Mouse (Mus musculus) kidney, postnatal 0 days (tissue): ENCODE data around the gene Cct3. TPM values are rescaled to one million over a fixed set of nuclear protein-coding genes. Genes with fewer than 3 reads are reported as not detected.
"Not testable (repeated sequence)": the region's sequence is repeated elsewhere in the genome, so short reads cannot be mapped to it uniquely, and the experiment has no call there.

Source experiments
- ATAC-seq: fragments of 200-750 bp; cut with Nextera tagmentation; replicated peaks from 2 replicates; pipeline ENCODE4 v1.8.0; 2017; ENCODE audit warnings: low read depth, moderate number of reproducible peaks, moderate TSS enrichment, moderate library complexity; ENCODE audit not compliant: low FRiP score
- DNase-seq: peaks from one replicate; pipeline ENCODE4 v3.0.0-alpha.2; 2016; ENCODE audit warnings: low spot score
- H3K27ac ChIP-seq: fragments of 300-500 bp; sonication (generic); 2 replicates; pipeline ENCODE4 v1.5.1; 2014; ENCODE audit warnings: mild to moderate bottlenecking
- H3K27me3 ChIP-seq: fragments of 300-500 bp; sonication (generic); 2 replicates; pipeline ENCODE4 v1.6.1; 2014; ENCODE audit warnings: low read length, mixed read lengths; ENCODE audit not compliant: insufficient read depth
- H3K36me3 ChIP-seq: fragments of 300-500 bp; sonication (generic); 2 replicates; pipeline ENCODE4 v1.6.1; 2014; ENCODE audit warnings: low read length, mixed read lengths; ENCODE audit not compliant: insufficient read depth
- H3K4me1 ChIP-seq: fragments of 300-500 bp; sonication (generic); replicated peaks from 2 replicates; pipeline ENCODE4 v1.6.1; 2014; ENCODE audit warnings: antibody characterized with exemption, low read length, mixed read lengths; ENCODE audit not compliant: insufficient read depth
- H3K4me2 ChIP-seq: fragments of 300-500 bp; sonication (generic); 2 replicates; pipeline ENCODE4 v1.6.1; 2014; ENCODE audit warnings: mild to moderate bottlenecking, low read length, moderate library complexity, mixed read lengths
- H3K4me3 ChIP-seq: fragments of 300-500 bp; sonication (generic); replicated peaks from 2 replicates; pipeline ENCODE4 v1.5.1; 2014; ENCODE audit warnings: low read depth, low read length
- H3K9ac ChIP-seq: fragments of 300-500 bp; sonication (generic); 2 replicates; pipeline ENCODE4 v1.6.1; 2014; ENCODE audit warnings: low read depth, low read length
- H3K9me3 ChIP-seq: fragments of 300-500 bp; sonication (generic); replicated peaks from 2 replicates; pipeline ENCODE4 v1.6.1; 2016; ENCODE audit warnings: low read length, inconsistent platforms, mixed read lengths
- CTCF ChIP-seq: IDR thresholded peaks from 2 replicates; pipeline ENCODE4 v1.5.1; 2016; ENCODE audit warnings: antibody characterized with exemption, low read depth, mild to moderate bottlenecking, moderate library complexity
- WGBS: fragments of 180-500 bp; shearing (Covaris S2); extraction: QIAGEN DNeasy Blood & Tissue Kit; methylation state at CpG from one replicate; pipeline ENCODE4 v1.1.7; 2014; 5-methylcytosine and 5-hydroxymethylcytosine counted together
- polyA plus RNA-seq: library from polyadenylated mRNA; unstranded; fragments of >200 nt; fragmentation: Nextera tagmentation; extraction: Ambion mirVana; gene quantifications from 2 replicates; pipeline ENCODE4 v1.2.1, GENCODE M21; 2015

Cct3 gene
- polyA plus RNA-seq, 1 experiment from 2014 or later = 373 TPM

DNA sequence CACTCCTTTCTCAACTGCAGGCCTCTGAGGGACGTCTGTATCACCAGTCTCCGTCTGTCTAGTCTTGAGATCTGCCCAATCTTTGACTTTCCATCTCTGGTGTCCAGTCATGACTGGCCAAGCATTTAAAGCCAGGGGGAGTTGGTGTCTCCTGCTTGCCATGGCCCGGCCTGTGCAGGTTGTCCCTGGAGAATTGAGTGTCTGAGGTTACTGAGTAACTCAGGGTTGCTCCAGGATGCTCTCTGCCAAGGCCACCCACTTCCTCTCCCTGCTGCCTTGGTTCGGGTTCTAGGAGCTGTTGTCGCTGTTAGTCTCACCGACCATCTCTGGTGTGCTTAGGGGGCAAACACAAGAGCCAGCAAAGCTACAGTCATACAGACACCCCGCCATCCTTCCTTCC, 40.5 kb upstream of the Cct3 start:
- Histone ChIP-seq H3K4me3 (no peak overlapping the region), H3K9me3 (no peaks in the 10 kb centered on the region), H3K27ac (no peak overlapping the region), H3K4me2 (no peak overlapping the region), H3K36me3 (no peaks in the 10 kb centered on the region), H3K27me3 (peaks cover 4% of the 10 kb centered on the region; the same call in 1 of the 2 replicates), H3K9ac (no peak overlapping the region), H3K4me1 (peaks cover 17% of the 10 kb centered on the region)
- no peak for DNase-seq
- WGBS = 38% methylated on average over 7 of the region's 7 CpGs
- TF ChIP-seq CTCF = no peak
- peak; percentile 38; the same call in 1 of the 2 replicates for ATAC-seq

DNA sequence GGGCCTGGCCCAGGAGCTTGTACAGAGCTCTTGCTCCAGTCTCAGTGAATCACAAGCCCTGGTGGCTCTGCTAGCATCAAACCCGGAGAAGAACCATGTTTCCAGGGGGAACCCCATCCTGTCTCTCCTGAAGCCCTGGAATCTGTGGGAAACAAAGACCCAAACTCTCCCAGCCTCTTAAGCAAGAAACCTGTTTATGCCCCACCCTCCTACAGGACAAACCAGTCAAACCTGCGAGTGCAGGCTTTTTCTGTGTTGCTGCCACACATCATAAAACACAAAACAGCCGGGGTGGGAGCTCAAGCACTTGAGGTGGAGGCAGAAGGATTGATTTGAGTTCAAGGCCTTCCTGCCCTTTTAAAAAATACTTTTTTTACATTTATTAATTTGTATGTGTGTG, 34.6 kb upstream of the Cct3 start:
- H3K27me3 ChIP-seq = no peaks in the 10 kb centered on the region
- ATAC-seq = no peak
- DNase-seq = no peak
- no peak for TF ChIP-seq CTCF
- H3K4me1 ChIP-seq = no peaks in the 10 kb centered on the region
- 41% methylated on average over 3 of the region's 3 CpGs for WGBS
- no peak overlapping the region for H3K4me2 ChIP-seq
- H3K4me3 ChIP-seq = no peak overlapping the region
- H3K9ac ChIP-seq = no peak overlapping the region
- H3K36me3 ChIP-seq = no peaks in the 10 kb centered on the region
- peak overlapping the region; percentile 36; the same call in 1 of the 2 replicates for H3K27ac ChIP-seq
- no peaks in the 10 kb centered on the region for H3K9me3 ChIP-seq

DNA sequence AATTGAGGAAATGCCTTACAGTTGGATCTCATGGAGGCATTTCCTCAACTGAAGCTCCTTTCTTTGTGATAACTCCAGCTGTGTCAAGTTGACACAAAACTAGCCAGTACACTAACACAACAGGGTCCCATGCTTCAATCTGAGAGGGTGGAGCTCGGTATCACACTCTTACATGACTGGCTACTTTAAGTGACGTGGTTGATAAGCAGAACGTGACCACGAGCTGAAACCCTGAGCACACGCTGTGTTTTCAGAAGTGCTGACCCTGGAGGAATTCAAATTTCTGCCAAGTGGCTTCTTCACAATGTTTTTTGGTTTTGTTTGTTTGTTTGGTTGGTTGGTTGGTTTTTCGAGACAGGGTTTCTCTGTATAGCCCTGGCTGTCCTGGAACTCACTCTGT, 28.9 kb upstream of the Cct3 start:
- not testable (repeated sequence) for H3K9me3 ChIP-seq, H3K27ac ChIP-seq, ATAC-seq, H3K4me2 ChIP-seq, H3K4me1 ChIP-seq, H3K4me3 ChIP-seq, DNase-seq, H3K9ac ChIP-seq, H3K36me3 ChIP-seq, H3K27me3 ChIP-seq
- WGBS = 77% methylated on average over 6 of the region's 6 CpGs

- H3K9ac ChIP-seq = no peak overlapping the region
- H3K36me3 ChIP-seq = no peaks in the 10 kb centered on the region
- WGBS = 81% methylated on average over 5 of the region's 5 CpGs
- no peak overlapping the region for H3K4me3 ChIP-seq
- H3K9me3 ChIP-seq = no peaks in the 10 kb centered on the region
- DNase-seq (no peak), ATAC-seq (no peak)
- no peak for TF ChIP-seq CTCF
- no peaks in the 10 kb centered on the region for H3K4me1 ChIP-seq
- H3K4me2 ChIP-seq = no peak overlapping the region
- H3K27ac ChIP-seq = no peak overlapping the region
- H3K27me3 ChIP-seq = no peaks in the 10 kb centered on the region
These were observed 27.9 kb upstream of the Cct3 start for GRCm38 (mm10) chr3:88268991-88269390.

- H3K9ac ChIP-seq, H3K4me3 ChIP-seq, H3K27ac ChIP-seq, H3K27me3 ChIP-seq, H3K9me3 ChIP-seq, H3K4me2 ChIP-seq, DNase-seq, H3K36me3 ChIP-seq, H3K4me1 ChIP-seq, ATAC-seq: not testable (repeated sequence)
- WGBS = 94% methylated on average over 2 of the region's 2 CpGs
These were observed 25.6 kb upstream of the Cct3 start for GRCm38 (mm10) chr3:88271298-88271697.

- DNase-seq = no peak
- Histone ChIP-seq H3K4me2 (no peak overlapping the region), H3K9me3 (no peaks in the 10 kb centered on the region), H3K4me3 (no peak overlapping the region), H3K36me3 (no peaks in the 10 kb centered on the region), H3K4me1 (no peaks in the 10 kb centered on the region), H3K27ac (no peak overlapping the region), H3K27me3 (no peaks in the 10 kb centered on the region), H3K9ac (no peak overlapping the region)
- no peak for TF ChIP-seq CTCF
- 88% methylated on average over 3 of the region's 3 CpGs for WGBS
- no peak for ATAC-seq
These were observed 25.1 kb upstream of the Cct3 start for GRCm38 (mm10) chr3:88271859-88272258.

- Histone ChIP-seq H3K27me3 (no peaks in the 10 kb centered on the region), H3K9ac (no peak overlapping the region), H3K4me1 (no peaks in the 10 kb centered on the region), H3K4me2 (no peak overlapping the region), H3K27ac (no peak overlapping the region), H3K36me3 (no peaks in the 10 kb centered on the region), H3K9me3 (no peaks in the 10 kb centered on the region), H3K4me3 (no peak overlapping the region)
- TF ChIP-seq CTCF = peak; percentile 36
- WGBS = 98% methylated on average over 4 of the region's 4 CpGs
- DNase-seq (no peak), ATAC-seq (no peak)
These were observed 22.9 kb upstream of the Cct3 start for GRCm38 (mm10) chr3:88274002-88274401.
